Mouse (Mus musculus): ENCODE measurements around the gene Cdon.

DNA sequence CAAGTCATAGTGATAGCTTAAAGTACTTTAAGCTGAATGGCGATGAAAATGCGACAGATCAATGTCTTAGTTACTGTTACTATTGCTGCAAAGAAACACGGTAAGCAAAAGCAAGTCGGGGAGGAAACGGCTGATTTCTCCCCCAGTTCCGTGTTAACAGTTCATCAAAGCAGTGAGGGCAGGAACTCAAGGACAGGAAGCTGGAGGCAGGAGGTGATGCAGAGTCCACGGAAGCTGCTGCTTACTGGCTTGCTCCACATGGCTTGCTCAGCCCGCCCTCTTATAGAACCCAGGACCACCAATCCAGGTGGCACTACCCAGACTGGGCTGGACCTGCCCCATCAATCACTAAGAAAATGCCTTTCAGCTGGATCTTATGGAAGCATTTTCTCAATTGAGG is 38.7 kb downstream of the Cdon start:
- no peak for TF ChIP-seq POLR2A (IDR thresholded peaks at IDR 0.05; ENCODE audit: low read depth, low read length)
- TF ChIP-seq NRF1 (IDR thresholded peaks at IDR 0.05; ENCODE audit: low read depth, low read length): no peak
- no peak for TF ChIP-seq MXI1 (IDR thresholded peaks at IDR 0.05; ENCODE audit: low read depth, low read length)
- TF ChIP-seq MYC (IDR thresholded peaks at IDR 0.05; ENCODE audit: low read depth, low read length): no peak
- TF ChIP-seq MAZ (IDR thresholded peaks at IDR 0.05; ENCODE audit: low read depth, low read length): no peak
- no peak for TF ChIP-seq ELF1 (IDR thresholded peaks at IDR 0.05; ENCODE audit: low read depth, low read length)
- TF ChIP-seq ZNF384 (IDR thresholded peaks at IDR 0.05; ENCODE audit: low read depth, low read length): no peak
- no peak for TF ChIP-seq CTCF (conservative IDR thresholded peaks at IDR 0.05 in 1 of 2, IDR thresholded peaks at IDR 0.05 in 1 of 2; ENCODE audit: low read depth in 2 of 2, low read length in 2 of 2)
- no peak for TF ChIP-seq ETS1 (conservative IDR thresholded peaks at IDR 0.05; ENCODE audit: low read depth, low read length)
- no peak for TF ChIP-seq E2F4 (IDR thresholded peaks at IDR 0.05; ENCODE audit: insufficient replicate concordance, low read depth, low read length)

Data from CH12.LX (cell line).